Mouse (Mus musculus) natural killer cell, adult 2 months (primary cell): ENCODE measurements around the gene Ccdc34.
"Not testable (repeated sequence)": the region's sequence is repeated elsewhere in the genome, so short reads cannot be mapped to it uniquely, and the experiment has no call there.

Experiments
- DNase-seq, 2 experiments: peaks; one replicate each; pipeline ENCODE4 v3.0.0; 2022; ENCODE audit warnings: low spot score in 2 of 2

Ccdc34 gene

DNA sequence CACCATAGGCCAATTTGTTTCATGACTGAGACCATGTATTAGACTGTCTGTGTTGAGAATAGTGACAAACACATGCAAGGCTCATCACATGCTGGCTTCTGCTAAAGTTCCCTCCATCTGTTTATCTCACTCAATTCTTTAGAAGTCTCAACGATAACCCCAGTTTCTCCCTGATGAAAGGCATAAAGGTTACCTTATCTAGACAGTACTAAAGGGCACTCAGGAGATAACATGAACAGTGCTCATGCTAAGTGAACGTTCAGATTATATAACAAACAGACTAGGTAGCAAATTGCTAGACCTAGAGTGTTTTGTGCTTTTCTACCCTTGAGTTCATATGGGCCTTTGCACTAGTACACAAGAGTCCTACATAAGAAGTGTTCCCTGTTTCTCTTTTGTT is 59.6 kb downstream of the Ccdc34 start:
- no peak for DNase-seq

DNA sequence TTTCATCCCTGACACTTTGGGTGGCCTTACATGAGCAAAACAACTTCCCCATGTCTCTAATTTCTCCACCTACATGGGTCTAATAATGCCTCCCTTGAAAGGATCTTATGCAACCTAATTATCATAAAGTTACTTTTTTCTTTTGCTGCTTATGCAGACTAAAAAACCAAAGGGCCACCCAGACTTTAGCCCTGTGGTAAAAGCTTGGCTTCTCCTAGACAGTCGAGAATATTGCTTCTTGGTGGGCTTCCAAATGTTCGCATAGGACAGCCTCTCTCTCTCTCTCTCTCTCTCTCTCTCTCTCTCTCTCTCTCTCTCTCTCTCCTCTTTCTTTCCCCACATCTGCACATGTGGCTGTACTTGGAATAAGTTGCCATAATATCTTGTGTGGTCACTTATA is 60.0 kb downstream of the Ccdc34 start:
- DNase-seq: no peak

GRCm38 (mm10) chr2:110080532-110080931 is 62.9 kb downstream of the Ccdc34 start:
- no peak for DNase-seq

DNA sequence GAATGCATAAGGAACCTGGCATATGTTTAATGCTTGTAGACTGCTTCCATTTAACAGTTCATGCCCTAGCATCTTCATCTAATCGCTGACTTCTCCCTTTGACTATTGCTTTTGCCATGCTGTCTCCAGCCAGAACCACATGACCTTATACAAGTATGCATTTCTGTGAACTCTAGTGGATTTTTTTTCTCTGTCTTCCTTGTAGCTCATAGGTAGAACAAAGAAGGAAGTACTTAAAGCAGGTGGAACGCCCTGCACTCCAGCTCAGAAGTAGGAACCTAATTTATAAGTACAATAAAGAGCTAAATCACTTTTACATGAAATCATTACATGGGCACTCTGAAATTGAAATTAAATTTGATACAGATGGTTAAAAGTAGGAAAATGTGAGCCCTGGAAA is 65.4 kb downstream of the Ccdc34 start:
- no peak for DNase-seq

DNA sequence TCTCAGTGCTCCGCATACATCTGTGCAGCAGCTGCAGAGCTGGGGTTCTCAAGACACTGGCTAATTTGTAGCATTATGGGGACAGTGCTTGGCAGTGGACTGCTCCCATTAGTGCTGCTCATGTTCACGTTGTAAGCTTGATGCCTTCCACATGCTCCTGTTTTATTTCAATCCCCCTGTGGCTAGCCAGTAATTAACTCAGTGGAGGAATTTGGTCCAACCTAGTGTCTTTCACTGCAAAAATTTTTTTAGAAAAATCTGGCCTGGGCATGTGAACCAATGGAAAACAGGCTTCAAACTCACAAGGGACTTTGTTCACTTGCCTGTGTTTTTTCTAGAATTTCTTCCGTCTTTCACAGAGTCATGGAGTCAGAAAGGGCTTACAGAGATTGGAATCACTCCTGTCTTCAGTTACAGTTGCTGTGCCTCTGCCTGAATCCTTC is 68.1 kb downstream of the Ccdc34 start:
- DNase-seq: no peak

DNA sequence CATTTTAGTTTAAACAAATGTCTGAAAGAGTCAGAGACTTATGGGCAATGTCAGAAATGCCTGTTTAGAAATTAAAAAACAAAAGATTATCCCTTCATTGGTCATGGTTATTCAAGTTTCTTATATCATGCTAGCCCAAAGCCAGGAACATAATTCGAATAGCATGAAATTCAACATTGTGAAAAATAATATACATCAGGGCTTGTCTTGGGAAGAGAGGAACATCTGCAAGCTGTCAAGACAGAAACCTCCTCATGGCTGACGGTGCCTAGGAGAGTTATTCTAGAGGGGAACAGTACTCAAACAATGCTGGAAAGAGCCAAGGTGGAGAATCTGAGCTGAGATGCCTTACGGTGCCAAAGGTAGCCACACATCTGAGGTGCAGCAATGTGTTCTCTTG is 96.5 kb downstream of the Ccdc34 start:
- no peak for DNase-seq

DNA sequence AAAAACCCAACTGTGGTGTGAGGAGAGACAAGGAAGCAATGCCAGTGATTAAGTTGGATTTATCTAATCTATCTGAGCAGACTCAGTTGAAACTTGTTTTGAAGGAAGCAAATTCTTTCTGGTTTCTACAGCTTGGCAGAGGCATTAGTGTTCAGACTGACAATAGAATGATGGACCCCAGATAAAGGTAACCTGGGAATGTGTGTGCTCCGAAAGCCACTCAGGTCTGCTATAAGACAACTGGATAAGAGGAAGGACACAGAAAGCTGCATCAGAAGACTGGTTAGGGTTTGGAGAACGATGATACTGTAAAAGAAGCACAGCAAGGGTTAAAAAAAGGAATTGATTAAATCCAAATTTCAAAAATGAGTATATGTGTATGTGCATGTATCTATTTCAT is 111.8 kb downstream of the Ccdc34 start:
- no peak for DNase-seq

DNA sequence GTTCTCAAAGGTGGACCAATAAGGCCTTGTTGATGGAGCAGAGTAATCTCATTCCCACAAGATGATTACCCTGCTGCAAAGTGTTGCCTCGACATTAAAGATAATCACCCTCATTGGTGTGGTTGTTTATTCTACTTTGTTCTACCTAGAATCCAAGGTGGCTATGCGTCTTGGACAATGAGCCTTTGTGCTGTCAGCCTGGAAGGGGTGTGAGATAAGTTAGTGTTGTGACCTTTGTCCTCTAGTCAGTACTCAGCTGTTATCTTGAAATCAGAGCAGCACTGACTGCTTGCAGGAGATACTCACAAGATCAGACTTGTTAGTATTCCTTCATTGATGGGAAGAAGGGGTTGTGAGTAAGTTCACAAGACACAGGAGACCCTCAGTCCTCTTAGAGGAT is 114.0 kb downstream of the Ccdc34 start:
- DNase-seq: no peak

- no peak for DNase-seq
These were observed 115.9 kb downstream of the Ccdc34 start for GRCm38 (mm10) chr2:110133356-110134115.

GRCm38 (mm10) chr2:110134765-110135594 is 117.4 kb downstream of the Ccdc34 start:
- no peak for DNase-seq

GRCm38 (mm10) chr2:110137291-110137690 is 119.7 kb downstream of the Ccdc34 start:
- no peak for DNase-seq

DNA sequence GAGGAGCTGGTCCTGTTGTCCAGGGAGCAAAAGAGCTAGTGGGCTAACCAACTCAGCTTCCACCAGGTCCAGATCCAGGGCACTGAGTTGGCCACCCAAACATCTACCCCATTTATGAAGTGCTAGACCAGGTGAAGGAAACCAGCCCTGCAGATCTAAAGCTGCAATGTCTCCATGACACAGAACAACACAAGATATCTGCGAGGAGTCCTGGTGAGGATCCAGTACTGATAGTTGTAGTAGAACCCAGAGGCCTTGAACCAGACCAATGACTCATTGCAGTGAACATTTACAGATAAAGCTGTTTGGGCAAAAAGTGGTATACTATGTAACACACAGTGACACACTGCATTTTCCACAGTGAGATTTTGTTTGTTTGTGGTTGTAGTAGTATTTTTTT is 120.5 kb downstream of the Ccdc34 start:
- no peak for DNase-seq

GRCm38 (mm10) chr2:110147980-110148379 is 130.4 kb downstream of the Ccdc34 start:
- DNase-seq: not testable (repeated sequence)

- DNase-seq: no peak
These were observed 131.6 kb downstream of the Ccdc34 start for GRCm38 (mm10) chr2:110149246-110149645.

DNA sequence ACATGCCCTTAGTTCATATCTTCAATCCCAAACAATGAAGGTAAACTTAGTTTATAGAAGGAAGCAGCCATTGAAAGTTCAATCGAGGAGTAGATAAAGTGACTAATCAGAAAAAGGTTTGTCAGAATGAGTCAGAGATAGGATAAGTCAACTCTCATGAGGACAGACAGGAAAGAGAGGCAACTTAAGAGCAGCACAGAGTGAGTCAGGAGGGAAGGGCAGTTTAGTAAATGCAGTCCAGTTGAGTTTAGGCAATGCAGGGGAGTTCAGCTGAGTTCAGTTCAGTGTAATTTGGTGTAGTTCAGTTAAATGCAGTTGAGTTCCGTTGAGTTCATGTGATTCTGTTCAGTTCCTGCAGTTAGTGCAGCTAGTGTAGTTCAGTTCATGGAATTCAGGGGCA is 138.7 kb downstream of the Ccdc34 start:
- DNase-seq: no peak

DNA sequence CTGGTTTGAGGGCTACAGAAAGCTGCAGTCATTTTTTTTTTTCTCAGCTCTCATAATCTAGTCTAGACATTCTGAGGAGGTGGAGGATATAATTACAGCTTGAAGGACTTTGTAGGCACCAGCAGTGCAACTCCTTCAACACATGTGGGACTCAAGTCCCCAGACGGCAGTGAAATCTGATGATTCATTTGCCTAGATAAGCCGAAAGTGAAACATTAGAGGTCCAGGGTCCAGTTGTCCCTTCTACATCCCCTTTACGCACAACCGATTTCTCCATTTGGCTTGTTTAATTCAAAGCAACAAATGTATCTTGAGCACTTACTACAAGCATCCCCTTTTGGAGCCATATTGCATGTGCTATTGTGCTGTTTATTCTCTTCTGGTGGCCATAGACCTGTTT is 147.4 kb downstream of the Ccdc34 start:
- DNase-seq: no peak

GRCm38 (mm10) chr2:110167694-110168093 is 150.1 kb downstream of the Ccdc34 start:
- DNase-seq: no peak

GRCm38 (mm10) chr2:110168361-110168760 is 150.7 kb downstream of the Ccdc34 start:
- DNase-seq: no peak

GRCm38 (mm10) chr2:110172456-110172855 is 154.8 kb downstream of the Ccdc34 start:
- no peak for DNase-seq

DNA sequence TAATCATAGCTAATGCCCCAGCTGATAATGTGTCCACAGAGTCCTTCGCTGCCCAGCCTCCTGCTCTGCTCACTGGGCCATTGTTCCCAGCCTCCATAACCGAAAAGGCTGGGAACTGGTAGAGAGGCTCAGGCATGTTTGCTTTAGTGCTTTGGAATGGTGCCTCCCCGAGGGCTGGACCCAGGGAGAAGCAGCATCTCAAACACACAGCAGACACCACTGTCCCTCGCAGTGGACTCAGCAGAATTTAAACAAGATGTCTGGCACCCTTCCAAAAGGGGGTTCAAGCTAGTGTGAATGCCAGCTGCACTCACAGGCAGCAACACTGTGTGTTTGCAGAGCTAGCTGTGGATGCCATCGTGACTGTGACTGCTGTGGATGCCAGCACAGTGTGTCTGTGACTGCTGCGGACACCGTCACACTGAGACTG is 156.2 kb downstream of the Ccdc34 start:
- no peak for DNase-seq

- DNase-seq: no peak
These were observed 159.3 kb downstream of the Ccdc34 start for GRCm38 (mm10) chr2:110176761-110177400.

GRCm38 (mm10) chr2:110177406-110177805 is 159.8 kb downstream of the Ccdc34 start:
- DNase-seq: no peak

DNA sequence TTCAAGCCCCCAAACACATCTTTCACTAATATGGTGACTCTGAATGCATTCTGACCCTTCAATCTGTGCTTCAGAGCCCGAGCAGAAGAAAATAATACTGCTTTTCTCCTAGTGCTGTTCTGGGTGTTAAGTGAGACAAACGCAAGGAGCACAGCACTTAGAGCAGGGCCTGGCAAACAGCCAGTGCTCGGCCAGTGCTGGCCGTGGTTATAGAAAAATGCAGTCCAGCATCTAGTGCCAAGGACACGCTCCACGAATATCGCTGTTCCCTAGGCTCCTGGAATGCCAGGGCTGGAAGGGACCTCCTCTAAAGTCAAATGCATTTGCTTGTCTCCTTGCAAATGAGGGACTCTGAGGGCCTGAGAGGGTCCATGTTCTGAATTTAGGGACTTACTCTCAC is 160.3 kb downstream of the Ccdc34 start:
- DNase-seq: no peak
